Mouse (Mus musculus) ES-E14 (cell line): ENCODE measurements around the gene Gbf1.

Experiments
- CHD2 ChIP-seq: IDR thresholded peaks from 2 replicates; pipeline ENCODE4 v1.6.1; 2014; ENCODE audit warnings: mild to moderate bottlenecking, low read depth, low read length, inconsistent platforms
- HCFC1 ChIP-seq: IDR thresholded peaks from 2 replicates; pipeline ENCODE4 v1.6.1; 2012; ENCODE audit warnings: low read length, inconsistent platforms, borderline replicate concordance; ENCODE audit not compliant: insufficient read depth
- MAFK ChIP-seq: IDR thresholded peaks from 2 replicates; pipeline ENCODE4 v1.6.1; 2014; ENCODE audit warnings: mild to moderate bottlenecking, low read depth, low read length, inconsistent platforms; ENCODE audit not compliant: insufficient read depth
- ZC3H11A ChIP-seq: IDR thresholded peaks from 2 replicates; pipeline ENCODE4 v1.6.1; 2012; ENCODE audit warnings: low read depth, mild to moderate bottlenecking, inconsistent platforms, low read length, borderline replicate concordance
- ZNF384 ChIP-seq: IDR thresholded peaks from 2 replicates; pipeline ENCODE4 v1.6.1; 2012; ENCODE audit warnings: low read depth, low read length, inconsistent platforms

- TF ChIP-seq HCFC1, result no peak
- TF ChIP-seq ZNF384, result no peak
- TF ChIP-seq CHD2, result no peak
- TF ChIP-seq ZC3H11A, result no peak
- no peak for TF ChIP-seq MAFK
These were observed 161.3 kb downstream of the Gbf1 start for GRCm38 (mm10) chr19:46313591-46313990.
